Mouse (Mus musculus): ENCODE measurements at regions not wholly inside any gene's neighbourhood (a gene's known extent, or its start where the extent isn't known, plus 50 kb on each side); places are given as distances from the start of the nearest gene placed in this dataset.

DNA sequence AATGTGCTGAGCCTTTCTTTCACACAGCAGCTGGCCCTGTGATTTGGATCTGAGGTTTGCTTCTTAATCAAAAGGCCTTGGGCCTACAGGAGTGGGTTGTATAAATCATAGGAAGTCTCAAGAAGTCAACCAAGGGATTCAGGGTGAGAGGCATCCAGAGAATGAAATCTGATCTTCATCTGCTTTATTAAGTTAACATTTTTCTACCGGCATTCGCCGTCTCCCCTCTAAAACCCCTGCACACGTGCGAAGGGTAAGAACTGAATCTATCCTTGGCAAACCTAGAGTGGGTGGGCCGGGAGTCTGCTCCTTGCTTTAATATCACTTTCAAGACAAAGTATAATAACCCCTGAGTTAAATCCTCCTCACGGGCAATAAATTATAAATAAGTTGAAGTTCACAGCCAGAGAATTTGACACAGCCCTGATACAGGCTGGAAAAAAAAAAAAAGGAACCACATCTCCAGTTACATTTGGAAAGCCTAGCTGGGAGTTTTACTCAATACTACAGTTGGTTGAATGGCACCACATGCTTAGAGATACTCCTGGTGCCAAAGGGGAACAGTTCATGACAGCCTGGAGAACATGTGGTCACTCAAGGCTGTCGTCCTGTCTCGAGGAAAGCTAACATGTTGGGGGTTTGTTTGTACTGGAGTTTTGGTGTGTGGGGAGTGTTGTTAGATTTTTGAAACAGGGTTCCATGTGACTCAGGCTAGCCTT lies 349.8 kb downstream of the Wdr11 start:
- no peak for TF ChIP-seq CTCF (IDR thresholded peaks at IDR 0.05; ENCODE audit: borderline replicate concordance, insufficient read depth, low read length)
- TF ChIP-seq POLR2A (IDR thresholded peaks at IDR 0.05; ENCODE audit: low read depth, low read length) = no peak

Measured in embryonic fibroblast, embryonic 13.5 days (primary cell).